Mouse (Mus musculus) liver, postnatal 0 days (tissue): ENCODE results near the gene Fzr1. TPM values are rescaled to one million over a fixed set of nuclear protein-coding genes. Genes with fewer than 3 reads are reported as not detected.

ENCODE experiments used
- ATAC-seq: fragments of 200-750 bp; cut with Nextera tagmentation; 2 replicates; pipeline ENCODE4 v1.8.0; 2017; ENCODE audit warnings: mild to moderate bottlenecking, moderate library complexity
- DNase-seq: peaks from one replicate; pipeline ENCODE4 v3.0.0-alpha.2; 2016
- H3K27ac ChIP-seq: fragments of 300-500 bp; sonication (generic); 2 replicates; pipeline ENCODE4 v1.5.1; 2014; ENCODE audit warnings: antibody characterized with exemption, moderate library complexity, mild to moderate bottlenecking, low read depth
- H3K27me3 ChIP-seq: fragments of 300-500 bp; sonication (generic); 2 replicates; pipeline ENCODE4 v1.6.1; 2014; ENCODE audit warnings: low read length, control low read depth, mixed read lengths; ENCODE audit not compliant: insufficient read depth
- H3K36me3 ChIP-seq: fragments of 300-500 bp; sonication (generic); replicated peaks from 2 replicates; pipeline ENCODE4 v1.6.1; 2014; ENCODE audit warnings: mild to moderate bottlenecking, control low read depth, low read length, moderate library complexity, mixed read lengths; ENCODE audit not compliant: insufficient read depth
- H3K4me1 ChIP-seq: fragments of 300-500 bp; sonication (generic); 2 replicates; pipeline ENCODE4 v1.6.1; 2014; ENCODE audit warnings: antibody characterized with exemption, mild to moderate bottlenecking, control low read depth; ENCODE audit not compliant: insufficient read depth
- H3K4me2 ChIP-seq: fragments of 300-500 bp; sonication (generic); 2 replicates; pipeline ENCODE4 v1.6.1; 2014; ENCODE audit warnings: low read depth, mild to moderate bottlenecking, low read length, moderate library complexity, mixed read lengths
- H3K4me3 ChIP-seq: fragments of 300-500 bp; sonication (generic); 2 replicates; pipeline ENCODE4 v1.5.1; 2014; ENCODE audit warnings: low read depth, low read length
- H3K9ac ChIP-seq: fragments of 300-500 bp; sonication (generic); replicated peaks from 2 replicates; pipeline ENCODE4 v1.6.1; 2014; ENCODE audit warnings: mild to moderate bottlenecking, moderate library complexity
- H3K9me3 ChIP-seq: fragments of 300-500 bp; sonication (generic); 2 replicates; pipeline ENCODE4 v1.6.1; 2016; ENCODE audit warnings: mild to moderate bottlenecking, control low read depth, low read length, mixed read lengths
- CTCF ChIP-seq: sonication (generic); IDR thresholded peaks from 2 replicates; pipeline ENCODE4 v1.5.1; 2016; ENCODE audit warnings: antibody characterized with exemption, low read depth
- EP300 ChIP-seq: IDR thresholded peaks from 2 replicates; pipeline ENCODE4 v1.6.1; 2016; ENCODE audit warnings: antibody characterized with exemption, low read depth, mild to moderate bottlenecking
- WGBS: fragments of 180-500 bp; shearing (Covaris S2); extraction: QIAGEN DNeasy Blood & Tissue Kit; methylation state at CpG from one replicate; pipeline ENCODE4 v1.1.7; 2014; ENCODE audit not compliant: insufficient replicate concordance; 5-methylcytosine and 5-hydroxymethylcytosine counted together
- polyA plus RNA-seq: library from polyadenylated mRNA; unstranded; fragments of >200 nt; fragmentation: Nextera tagmentation; extraction: Ambion mirVana; gene quantifications from 2 replicates; pipeline ENCODE4 v1.2.1, GENCODE M21; 2015

The Fzr1 gene
- polyA plus RNA-seq, 1 experiment from 2014 or later = 69.7 TPM

DNA sequence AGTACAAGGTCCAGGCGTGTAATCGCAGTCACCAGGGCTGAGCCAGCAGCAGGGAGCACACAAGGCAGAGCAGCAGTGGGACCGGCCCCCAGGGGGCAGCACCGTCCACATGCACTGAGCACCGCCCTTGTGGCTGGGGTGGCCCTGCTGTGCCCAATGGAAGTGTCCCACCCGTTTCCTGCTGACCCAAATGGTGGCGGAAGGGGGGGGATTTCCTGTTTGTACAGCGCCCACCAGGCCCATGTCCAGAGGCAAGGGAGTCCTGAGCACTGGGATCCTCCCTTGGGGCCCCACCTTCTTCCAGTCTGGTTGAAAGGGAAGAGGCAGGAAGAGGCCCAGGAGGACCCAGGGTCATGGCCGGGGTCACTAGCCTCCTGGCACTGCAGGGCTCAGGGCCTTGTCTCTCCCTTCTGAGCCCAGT, 30.6 kb upstream of the Fzr1 start:
- Histone ChIP-seq H3K27ac (peak overlapping the region; percentile 64), H3K4me2 (peak overlapping the region; percentile 45; the same call in 1 of the 2 replicates), H3K4me1 (peaks cover 67% of the 10 kb centered on the region), H3K36me3 (peaks cover 13% of the 10 kb centered on the region; the same call in 1 of the 2 replicates), H3K9me3 (no peaks in the 10 kb centered on the region), H3K4me3 (no peak overlapping the region), H3K9ac (no peak overlapping the region), H3K27me3 (peaks cover 4% of the 10 kb centered on the region; the same call in 1 of the 2 replicates)
- TF ChIP-seq CTCF (peak; percentile 98), EP300 (peak; percentile 20; the same call in 1 of the 2 replicates)
- ATAC-seq (peak; percentile 76), DNase-seq (peak; percentile 92)
- 8% methylated on average over 9 of the region's 9 CpGs for WGBS

- no peak for TF ChIP-seq CTCF
- no peak for TF ChIP-seq EP300
- Histone ChIP-seq H3K27ac (peak overlapping the region; percentile 64), H3K4me2 (peak overlapping the region; percentile 45), H3K9ac (no peak overlapping the region; the same call in 1 of the 2 replicates), H3K4me3 (no peak overlapping the region), H3K36me3 (peaks cover 13% of the 10 kb centered on the region; the same call in 1 of the 2 replicates), H3K27me3 (peaks cover 4% of the 10 kb centered on the region; the same call in 1 of the 2 replicates), H3K9me3 (no peaks in the 10 kb centered on the region), H3K4me1 (peaks cover 62% of the 10 kb centered on the region)
- DNase-seq = no peak
- WGBS = 39% methylated on average over 13 of the region's 13 CpGs
- peak; percentile 0; the same call in 1 of the 2 replicates for ATAC-seq
Measured at GRCm38 (mm10) chr10:81408424-81408729, 30.1 kb upstream of the Fzr1 start.

DNA sequence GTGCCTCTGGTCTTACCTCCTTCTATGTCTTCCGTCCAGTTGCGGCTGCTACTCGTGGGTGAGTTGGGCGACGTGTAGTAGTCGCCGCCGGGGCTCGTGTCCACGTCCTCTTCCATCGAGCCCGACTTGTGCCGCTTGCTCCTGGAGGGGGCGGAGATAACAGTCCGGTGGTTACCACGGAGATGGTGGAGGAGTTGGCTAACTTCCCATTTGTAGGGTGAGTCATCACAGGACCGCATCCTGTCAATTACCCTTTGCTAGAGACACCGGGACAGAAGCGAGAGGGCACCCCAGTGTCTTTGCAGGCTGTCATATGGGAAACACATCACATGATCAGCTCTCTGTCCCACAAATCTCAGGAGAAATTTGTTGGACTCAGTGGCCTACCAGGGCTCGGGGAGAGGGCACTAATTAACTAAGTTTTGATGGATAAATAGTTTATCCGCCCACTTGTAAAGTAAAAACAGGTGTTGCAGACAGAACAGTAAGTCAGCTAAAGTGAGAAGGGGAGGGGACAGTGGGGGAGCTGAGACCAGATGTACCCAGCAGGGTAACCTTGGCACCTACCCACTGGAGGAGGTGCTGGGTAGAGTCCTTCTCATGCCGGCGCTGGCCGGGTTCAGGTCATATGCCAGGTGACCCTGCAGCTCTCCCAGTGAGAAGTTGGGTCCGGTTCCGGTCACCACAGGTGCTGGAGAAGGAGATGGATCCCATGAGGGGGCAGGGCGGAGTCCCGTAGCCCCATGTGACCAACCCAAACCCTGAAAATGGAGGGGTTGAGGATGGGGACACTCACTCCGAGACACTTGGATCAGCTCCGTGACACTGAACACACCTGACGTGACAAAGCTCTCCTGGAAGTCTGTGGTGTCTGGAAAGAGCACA, 29.5 kb upstream of the Fzr1 start:
- Histone ChIP-seq H3K27me3 (peaks cover 4% of the 10 kb centered on the region; the same call in 1 of the 2 replicates), H3K9me3 (no peaks in the 10 kb centered on the region), H3K4me1 (peaks cover 56% of the 10 kb centered on the region), H3K4me3 (peak overlapping the region; percentile 34), H3K9ac (no peak overlapping the region; the same call in none of the 2 replicates), H3K27ac (peak overlapping the region; percentile 64), H3K4me2 (peak overlapping the region; percentile 65), H3K36me3 (peaks cover 13% of the 10 kb centered on the region; the same call in 1 of the 2 replicates)
- peak; percentile 83 for DNase-seq
- peak; percentile 51 for ATAC-seq
- TF ChIP-seq EP300 (no peak), CTCF (peak; percentile 18; the same call in 1 of the 2 replicates)
- WGBS = 20% methylated on average over 31 of the region's 31 CpGs

- ATAC-seq (no peak), DNase-seq (no peak)
- H3K4me1 ChIP-seq = peaks cover 52% of the 10 kb centered on the region
- H3K4me2 ChIP-seq = peak overlapping the region; percentile 65
- peaks cover 4% of the 10 kb centered on the region; the same call in 1 of the 2 replicates for H3K27me3 ChIP-seq
- TF ChIP-seq EP300 = no peak
- TF ChIP-seq CTCF = no peak
- peak overlapping the region; percentile 2; the same call in 1 of the 2 replicates for H3K27ac ChIP-seq
- peaks cover 13% of the 10 kb centered on the region; the same call in 1 of the 2 replicates for H3K36me3 ChIP-seq
- H3K4me3 ChIP-seq = peak overlapping the region; percentile 34
- no peaks in the 10 kb centered on the region for H3K9me3 ChIP-seq
- 34% methylated on average over 24 of the region's 24 CpGs for WGBS
- no peak overlapping the region; the same call in 1 of the 2 replicates for H3K9ac ChIP-seq
Measured at GRCm38 (mm10) chr10:81406504-81407440, 28.5 kb upstream of the Fzr1 start.

GRCm38 (mm10) chr10:81405588-81406201, 27.4 kb upstream of the Fzr1 start:
- 47% methylated on average over 13 of the region's 13 CpGs for WGBS

More at GRCm38 (mm10) chr10:81405588-81406201, 27.4 kb upstream of the Fzr1 start:
- Histone ChIP-seq H3K4me3 (no peak overlapping the region), H3K9me3 (no peaks in the 10 kb centered on the region), H3K4me1 (peaks cover 48% of the 10 kb centered on the region), H3K4me2 (no peak overlapping the region), H3K9ac (no peak overlapping the region), H3K27me3 (peaks cover 4% of the 10 kb centered on the region; the same call in 1 of the 2 replicates), H3K36me3 (peaks cover 15% of the 10 kb centered on the region; the same call in 1 of the 2 replicates), H3K27ac (0 out of 2 replicates have a peak overlapping the region, but pooled peaks have one; percentile 39)
- no peak for ATAC-seq
- DNase-seq = peak; percentile 78
- no peak for TF ChIP-seq EP300
- peak; percentile 84 for TF ChIP-seq CTCF
